Mouse (Mus musculus): ENCODE data around the gene Igf2r. TPM values are rescaled to one million over a fixed set of nuclear protein-coding genes. Genes with fewer than 3 reads are reported as not detected.

The Igf2r gene
- total and polyA plus RNA-seq, 2 experiments from 2014 or later = 4.6 to 36.0 TPM

GRCm38 (mm10) chr17:12706590-12707049, 62.8 kb downstream of the Igf2r start:
- no peak overlapping the region for H3K9ac ChIP-seq
- 90% methylated on average over 10 of the region's 10 CpGs for WGBS
- H3K36me3 ChIP-seq (ENCODE audit: insufficient read depth) = peaks cover 64% of the 10 kb centered on the region
- H3K27me3 ChIP-seq (ENCODE audit: insufficient read depth, low read length) = no peaks in the 10 kb centered on the region
- H3K4me3 ChIP-seq (ENCODE audit: low read depth, low read length) = no peak overlapping the region
- no peaks in the 10 kb centered on the region for H3K9me3 ChIP-seq (ENCODE audit: low read length)
- TF ChIP-seq CTCF (IDR thresholded peaks at IDR 0.05; ENCODE audit: low read depth) = no peak
- H3K4me2 ChIP-seq (ENCODE audit: low read depth) = no peak overlapping the region
- ATAC-seq (no peak), DNase-seq (no peak)
- no peaks in the 10 kb centered on the region for H3K4me1 ChIP-seq (ENCODE audit: insufficient read depth)
- no peak overlapping the region for H3K27ac ChIP-seq (ENCODE audit: low read depth, low read length)

GRCm38 (mm10) chr17:12702901-12703300, 66.6 kb downstream of the Igf2r start:
- DNase-seq = no peak
- no peaks in the 10 kb centered on the region for H3K27me3 ChIP-seq (ENCODE audit: insufficient read depth, low read length)
- no peaks in the 10 kb centered on the region for H3K9me3 ChIP-seq (ENCODE audit: low read length)
- peaks cover 77% of the 10 kb centered on the region for H3K36me3 ChIP-seq (ENCODE audit: insufficient read depth)
- no peak overlapping the region for H3K27ac ChIP-seq (ENCODE audit: low read depth, low read length)
- 94% methylated on average over 5 of the region's 5 CpGs for WGBS
- H3K4me1 ChIP-seq (ENCODE audit: insufficient read depth) = no peaks in the 10 kb centered on the region
- TF ChIP-seq CTCF (IDR thresholded peaks at IDR 0.05; ENCODE audit: low read depth) = no peak
- no peak overlapping the region for H3K4me3 ChIP-seq (ENCODE audit: low read depth, low read length)
- no peak overlapping the region for H3K9ac ChIP-seq
- ATAC-seq = no peak
- H3K4me2 ChIP-seq (ENCODE audit: low read depth) = no peak overlapping the region

GRCm38 (mm10) chr17:12700373-12700772, 69.1 kb downstream of the Igf2r start:
- 94% methylated on average over 6 of the region's 6 CpGs for WGBS
- TF ChIP-seq CTCF (IDR thresholded peaks at IDR 0.05; ENCODE audit: low read depth) = no peak
- Histone ChIP-seq H3K27me3 (ENCODE audit: insufficient read depth, low read length) (no peaks in the 10 kb centered on the region), H3K4me1 (ENCODE audit: insufficient read depth) (no peaks in the 10 kb centered on the region), H3K9me3 (ENCODE audit: low read length) (no peaks in the 10 kb centered on the region), H3K36me3 (ENCODE audit: insufficient read depth) (peaks cover 89% of the 10 kb centered on the region), H3K9ac (no peak overlapping the region), H3K4me3 (ENCODE audit: low read depth, low read length) (no peak overlapping the region), H3K4me2 (ENCODE audit: low read depth) (no peak overlapping the region), H3K27ac (ENCODE audit: low read depth, low read length) (no peak overlapping the region)
- ATAC-seq (no peak), DNase-seq (no peak)

- Histone ChIP-seq H3K4me2 (ENCODE audit: low read depth) (no peak overlapping the region), H3K4me3 (ENCODE audit: low read depth, low read length) (no peak overlapping the region), H3K9ac (no peak overlapping the region), H3K4me1 (ENCODE audit: insufficient read depth) (no peaks in the 10 kb centered on the region), H3K36me3 (ENCODE audit: insufficient read depth) (peaks cover 92% of the 10 kb centered on the region), H3K9me3 (ENCODE audit: low read length) (no peaks in the 10 kb centered on the region), H3K27ac (ENCODE audit: low read depth, low read length) (no peak overlapping the region), H3K27me3 (ENCODE audit: insufficient read depth, low read length) (no peaks in the 10 kb centered on the region)
- ATAC-seq = no peak
- 97% methylated on average over 7 of the region's 7 CpGs for WGBS
- TF ChIP-seq CTCF (IDR thresholded peaks at IDR 0.05; ENCODE audit: low read depth) = no peak
- no peak for DNase-seq
These were observed 77.6 kb downstream of the Igf2r start for GRCm38 (mm10) chr17:12691899-12692298.

GRCm38 (mm10) chr17:12689537-12689936, 79.9 kb downstream of the Igf2r start:
- peak; percentile 67 for DNase-seq

GRCm38 (mm10) chr17:12688427-12689110, 80.9 kb downstream of the Igf2r start:
- peaks cover 97% of the 10 kb centered on the region for H3K36me3 ChIP-seq (ENCODE audit: insufficient read depth)
- no peaks in the 10 kb centered on the region for H3K9me3 ChIP-seq (ENCODE audit: low read length)
- 80% methylated on average over 20 of the region's 20 CpGs for WGBS
- H3K4me2 ChIP-seq (ENCODE audit: low read depth) = no peak overlapping the region
- no peak for TF ChIP-seq CTCF (IDR thresholded peaks at IDR 0.05; ENCODE audit: low read depth)
- no peak overlapping the region for H3K4me3 ChIP-seq (ENCODE audit: low read depth, low read length)
- ATAC-seq (peak; percentile 66), DNase-seq (peak; percentile 48)
- H3K27ac ChIP-seq (ENCODE audit: low read depth, low read length) = no peak overlapping the region
- no peak overlapping the region for H3K9ac ChIP-seq
- H3K4me1 ChIP-seq (ENCODE audit: insufficient read depth) = no peaks in the 10 kb centered on the region
- H3K27me3 ChIP-seq (ENCODE audit: insufficient read depth, low read length) = no peaks in the 10 kb centered on the region

More at GRCm38 (mm10) chr17:12689537-12689936, 79.9 kb downstream of the Igf2r start:
- peak; percentile 69 for TF ChIP-seq CTCF (IDR thresholded peaks at IDR 0.05; ENCODE audit: low read depth)
- Histone ChIP-seq H3K4me2 (ENCODE audit: low read depth) (no peak overlapping the region), H3K4me1 (ENCODE audit: insufficient read depth) (no peaks in the 10 kb centered on the region), H3K27ac (ENCODE audit: low read depth, low read length) (no peak overlapping the region), H3K36me3 (ENCODE audit: insufficient read depth) (peaks cover 97% of the 10 kb centered on the region), H3K4me3 (ENCODE audit: low read depth, low read length) (no peak overlapping the region), H3K9me3 (ENCODE audit: low read length) (no peaks in the 10 kb centered on the region), H3K9ac (no peak overlapping the region), H3K27me3 (ENCODE audit: insufficient read depth, low read length) (no peaks in the 10 kb centered on the region)
- WGBS = 73% methylated on average over 3 of the region's 3 CpGs
- ATAC-seq = no peak

- no peak overlapping the region for H3K9ac ChIP-seq
- H3K27ac ChIP-seq (ENCODE audit: low read depth, low read length) = no peak overlapping the region
- H3K4me2 ChIP-seq (ENCODE audit: low read depth) = no peak overlapping the region
- no peaks in the 10 kb centered on the region for H3K27me3 ChIP-seq (ENCODE audit: insufficient read depth, low read length)
- 90% methylated on average over 7 of the region's 7 CpGs for WGBS
- no peaks in the 10 kb centered on the region for H3K9me3 ChIP-seq (ENCODE audit: low read length)
- DNase-seq = no peak
- H3K36me3 ChIP-seq (ENCODE audit: insufficient read depth) = peaks cover 67% of the 10 kb centered on the region
- H3K4me3 ChIP-seq (ENCODE audit: low read depth, low read length) = no peak overlapping the region
- TF ChIP-seq CTCF (IDR thresholded peaks at IDR 0.05; ENCODE audit: low read depth) = no peak
- H3K4me1 ChIP-seq (ENCODE audit: insufficient read depth) = no peaks in the 10 kb centered on the region
- ATAC-seq = no peak
These were observed 84.4 kb downstream of the Igf2r start for GRCm38 (mm10) chr17:12684928-12685624.

All from forebrain, postnatal 0 days (tissue).